Mouse (Mus musculus) heart, adult 2 months (tissue): Measurements from ENCODE around the gene Tgfbr3. TPM values are rescaled to one million over a fixed set of nuclear protein-coding genes. Genes with fewer than 3 reads are reported as not detected.

Experiments
- DNase-seq, 2 experiments: peaks; one replicate each; pipeline ENCODE4 v3.0.0; 2021
- H3K27ac ChIP-seq: fragments of 200-600 bp; 2 replicates; pipeline ENCODE4 v1.8.1; 2022
- H3K27me3 ChIP-seq: fragments of 200-500 bp; 2 replicates; pipeline ENCODE4 v1.6.1; 2012; ENCODE audit warnings: mild to moderate bottlenecking, low read length, inconsistent platforms, mixed read lengths; ENCODE audit not compliant: control insufficient read depth, insufficient read depth
- H3K36me3 ChIP-seq: fragments of 200-500 bp; 2 replicates; pipeline ENCODE4 v1.6.1; 2012; ENCODE audit warnings: low read length, inconsistent platforms; ENCODE audit not compliant: control insufficient read depth, insufficient read depth
- H3K4me1 ChIP-seq: fragments of 200-500 bp; 2 replicates; pipeline ENCODE4 v1.6.1; 2011; ENCODE audit warnings: low read length; ENCODE audit not compliant: control insufficient read depth, insufficient read depth
- H3K4me3 ChIP-seq: fragments of 200-600 bp; 2 replicates; pipeline ENCODE4 v1.8.1; 2022
- H3K79me2 ChIP-seq: fragments of 200-500 bp; replicated peaks from 2 replicates; pipeline ENCODE4 v1.6.1; 2012; ENCODE audit warnings: mild to moderate bottlenecking, inconsistent platforms, low read length, moderate library complexity, mixed read lengths; ENCODE audit not compliant: control insufficient read depth, insufficient read depth
- H3K9ac ChIP-seq: fragments of 200-500 bp; 2 replicates; pipeline ENCODE4 v1.6.1; 2012; ENCODE audit warnings: low read depth, mild to moderate bottlenecking, control low read depth, inconsistent platforms, low read length, mixed read lengths
- CTCF ChIP-seq: fragments of 200-600 bp; IDR thresholded peaks from 2 replicates; pipeline ENCODE4 v1.8.1; 2022; ENCODE audit warnings: antibody characterized with exemption, mild to moderate bottlenecking, moderate library complexity
- EP300 ChIP-seq: fragments of 200-500 bp; IDR thresholded peaks from 2 replicates; pipeline ENCODE4 v1.6.1; 2011; ENCODE audit warnings: low read depth, low read length, control low read depth; ENCODE audit not compliant: insufficient read depth
- POLR2A ChIP-seq: fragments of 200-500 bp; IDR thresholded peaks from 2 replicates; pipeline ENCODE4 v1.6.1; 2011; ENCODE audit warnings: mild to moderate bottlenecking, low read depth, low read length, control low read depth; ENCODE audit not compliant: insufficient read depth
- WGBS: fragments of 180-500 bp; shearing (Covaris S2); methylation state at CpG from one replicate; pipeline ENCODE4 v1.1.7; 2018; 5-methylcytosine and 5-hydroxymethylcytosine counted together
- intact Hi-C: fragments of 180-260 bp; cut with DNase I; formaldehyde crosslinking; loops from one replicate; pipeline ENCODE4 v1.15.1; 2025
- polyA plus RNA-seq: library from polyadenylated mRNA; depleted of rRNA; stranded (reverse); fragments of >200 nt; gene quantifications from 2 replicates; pipeline ENCODE4 v1.2.3, GENCODE M21; 2012
- total RNA-seq, 2 experiments: library from RNA; stranded (reverse); gene quantifications; 2 replicates each; pipeline ENCODE4 v1.2.3; 2021

Tgfbr3 gene
- total and polyA plus RNA-seq, 3 experiments: 27.2 to 47.6 (median 41.2) TPM

DNA sequence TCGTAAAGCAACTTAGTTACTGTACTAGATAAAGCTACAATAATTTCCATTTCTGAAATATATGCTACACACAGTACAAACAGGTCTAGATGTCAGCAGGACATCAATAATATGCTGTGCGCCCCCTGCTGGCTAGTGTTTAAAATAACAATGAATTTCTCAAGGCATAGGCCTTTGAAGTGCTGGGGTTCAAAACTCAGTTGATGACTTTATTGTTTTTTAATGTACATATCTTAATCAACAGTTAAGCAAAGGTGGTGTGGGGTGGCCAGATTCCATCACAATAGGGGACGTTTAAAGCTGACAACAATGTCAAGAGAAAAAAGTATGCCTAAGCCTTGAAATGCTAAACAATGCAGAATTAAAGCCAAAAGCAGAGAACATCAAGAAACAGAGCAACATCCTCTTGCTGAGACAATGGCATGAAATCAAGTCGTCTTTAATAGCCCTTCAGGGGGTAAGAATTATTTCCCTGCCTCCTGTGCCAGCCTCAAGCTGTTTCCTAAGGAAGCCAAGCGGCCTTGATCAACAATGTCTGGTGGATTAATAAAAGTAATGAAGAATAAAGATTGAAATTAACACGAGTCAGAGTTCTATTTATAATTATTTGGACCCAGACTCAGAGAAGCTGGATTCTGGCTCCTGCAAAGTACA, 2.0 kb downstream of the Tgfbr3 start:
- Histone ChIP-seq H3K27me3 (no peaks in the 10 kb centered on the region), H3K27ac (peak overlapping the region; percentile 92), H3K4me3 (peak overlapping the region; percentile 100; the same call in 1 of the 2 replicates), H3K4me1 (peaks cover 21% of the 10 kb centered on the region), H3K36me3 (peaks cover 13% of the 10 kb centered on the region), H3K79me2 (peaks cover 7% of the 10 kb centered on the region), H3K9ac (peak overlapping the region; percentile 46; the same call in 1 of the 2 replicates)
- TF ChIP-seq EP300 (0 out of 2 replicates have a peak, but pooled peaks have one; percentile 14), POLR2A (no peak), CTCF (peak; percentile 88)
- peak; percentile 71 to 79 for DNase-seq
- intact Hi-C loops: loop anchor here (5.0 kb wide), 3 partner anchors 55 to 165 kb away; no protein-coding TSS in a partner anchor
- WGBS: 15% methylated on average over 6 of the region's 6 CpGs

DNA sequence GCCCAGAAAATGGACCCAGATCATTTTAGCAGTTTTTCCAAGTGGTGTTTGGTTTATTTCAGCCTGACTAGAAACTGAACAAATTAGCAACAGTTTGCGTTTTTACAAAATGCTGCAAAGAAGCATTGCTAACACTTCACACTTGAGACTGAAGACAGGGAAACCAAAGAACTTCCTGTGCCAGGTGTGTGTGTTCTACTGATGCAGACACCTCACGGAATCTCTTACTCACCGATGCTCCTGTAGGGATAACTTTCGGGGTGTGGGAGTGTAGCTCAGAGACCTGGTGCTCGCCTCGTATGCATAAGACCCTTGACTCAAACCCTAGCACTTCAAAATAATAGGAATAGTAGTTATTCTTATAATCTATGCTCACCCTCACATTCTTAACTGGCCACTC, 3.9 kb downstream of the Tgfbr3 start:
- H3K4me3 ChIP-seq: no peak overlapping the region

DNA sequence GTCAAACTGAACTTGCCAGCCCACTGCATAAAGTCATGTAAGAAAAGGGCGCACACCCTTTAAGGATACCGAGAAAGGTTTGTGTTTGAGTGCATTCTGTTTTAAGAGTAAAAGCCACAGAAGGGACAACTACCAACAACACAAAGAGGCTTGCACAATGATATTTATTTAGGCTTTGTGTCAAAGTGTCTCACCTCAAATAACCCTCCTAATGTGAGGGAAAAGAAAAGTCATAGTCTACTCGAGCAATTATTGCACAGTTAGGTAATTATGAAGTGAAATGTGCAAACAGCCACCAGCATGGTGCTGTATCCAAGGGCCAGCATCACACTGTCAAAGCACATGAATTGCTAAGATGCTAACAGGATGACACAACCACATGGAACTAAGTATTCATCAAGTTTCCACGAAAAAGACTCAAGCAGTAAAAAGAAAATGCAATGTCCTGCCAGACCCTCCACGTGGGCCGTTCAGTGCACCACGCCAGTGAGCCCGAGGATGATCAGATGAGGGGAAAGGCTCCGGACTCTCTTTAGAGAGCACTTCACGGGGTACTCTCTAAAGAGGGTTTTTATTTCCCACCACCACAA, 5.4 kb downstream of the Tgfbr3 start:
- no peak overlapping the region for H3K9ac ChIP-seq
- peak overlapping the region; percentile 4; the same call in 1 of the 2 replicates for H3K27ac ChIP-seq
- H3K36me3 ChIP-seq: peaks cover 13% of the 10 kb centered on the region
- H3K79me2 ChIP-seq: peaks cover 11% of the 10 kb centered on the region
- peaks cover 26% of the 10 kb centered on the region for H3K4me1 ChIP-seq
- no peak overlapping the region for H3K4me3 ChIP-seq
- intact Hi-C loops: no loop called here
- no peaks in the 10 kb centered on the region for H3K27me3 ChIP-seq
- TF ChIP-seq POLR2A (no peak), EP300 (0 out of 2 replicates have a peak, but pooled peaks have one; percentile 10)
- no peak for DNase-seq
- WGBS: 49% methylated on average over 10 of the region's 10 CpGs

More for the DNA sequence above, 3.9 kb downstream of the Tgfbr3 start:
- peaks cover 23% of the 10 kb centered on the region for H3K4me1 ChIP-seq
- no peaks in the 10 kb centered on the region for H3K27me3 ChIP-seq
- 80% methylated on average over 6 of the region's 6 CpGs for WGBS
- TF ChIP-seq CTCF (no peak), POLR2A (no peak), EP300 (no peak)
- H3K79me2 ChIP-seq: peaks cover 9% of the 10 kb centered on the region
- no peak for DNase-seq
- H3K36me3 ChIP-seq: peaks cover 13% of the 10 kb centered on the region
- no peak overlapping the region for H3K27ac ChIP-seq
- intact Hi-C loops: loop anchor here (5.0 kb wide), 3 partner anchors 53 to 163 kb away; no protein-coding TSS in a partner anchor
- H3K9ac ChIP-seq: no peak overlapping the region

DNA sequence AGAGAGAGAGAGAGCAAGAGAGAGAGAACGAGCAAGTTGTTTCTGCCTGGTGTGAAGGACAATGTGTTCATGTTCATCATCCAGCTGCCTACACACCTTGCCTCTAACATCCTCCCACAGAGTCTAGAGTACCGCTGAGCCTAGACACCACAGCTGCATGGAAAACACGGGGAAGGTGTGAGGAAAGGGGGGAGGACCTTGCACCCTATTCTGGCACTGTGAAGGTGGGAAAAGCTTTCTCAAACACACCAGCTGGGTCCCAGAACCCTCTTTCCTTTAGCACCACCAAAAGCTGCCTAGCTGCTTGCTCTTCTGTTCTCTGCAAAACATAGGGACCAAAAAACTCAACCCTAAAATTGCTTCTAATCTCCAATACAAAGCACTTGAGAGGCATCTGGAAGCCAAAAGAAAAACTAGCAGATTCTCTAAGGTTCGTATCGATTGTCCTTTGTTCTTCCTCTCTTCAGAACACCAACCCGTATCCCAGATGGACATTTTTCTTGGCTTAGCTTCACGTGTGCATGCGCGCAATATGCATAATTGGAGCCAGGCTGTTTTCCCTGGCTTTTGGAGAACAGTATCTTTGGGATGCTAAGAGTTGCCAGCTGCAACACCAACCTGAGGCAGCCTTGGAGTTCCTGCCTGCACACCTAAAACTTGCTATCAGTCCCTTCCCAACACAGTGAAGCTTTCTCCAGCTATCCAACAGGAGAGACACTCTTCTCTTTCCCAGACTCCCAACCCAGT, 6.7 kb downstream of the Tgfbr3 start:
- Histone ChIP-seq H3K79me2 (peaks cover 8% of the 10 kb centered on the region), H3K36me3 (peaks cover 12% of the 10 kb centered on the region), H3K4me1 (peaks cover 25% of the 10 kb centered on the region), H3K9ac (no peak overlapping the region), H3K27me3 (no peaks in the 10 kb centered on the region), H3K27ac (no peak overlapping the region), H3K4me3 (no peak overlapping the region)
- 51% methylated on average over 9 of the region's 9 CpGs for WGBS
- no peak for DNase-seq
- intact Hi-C loops: no loop called here
- TF ChIP-seq CTCF (no peak), POLR2A (no peak), EP300 (no peak)

DNA sequence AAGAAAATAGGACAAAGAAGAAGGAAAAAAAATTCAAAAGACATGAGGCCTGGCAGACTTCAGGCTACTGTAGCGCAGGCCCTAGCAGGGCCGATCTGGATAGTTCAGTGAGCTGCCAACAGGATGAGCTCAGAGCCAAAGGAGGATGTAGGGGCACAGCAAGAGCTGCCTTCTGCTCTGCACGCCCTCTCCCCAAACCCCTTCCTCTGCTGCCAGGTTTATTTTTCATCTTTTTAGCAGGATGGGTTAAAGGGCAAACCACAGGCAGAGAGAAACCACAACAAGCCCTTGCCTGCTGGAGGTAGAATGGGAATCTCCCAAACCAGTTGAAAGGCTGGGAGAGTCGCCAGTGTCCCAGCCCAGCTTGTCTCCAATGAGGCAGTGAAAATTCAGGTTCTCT, 10.2 kb downstream of the Tgfbr3 start:
- Histone ChIP-seq H3K4me3 (no peak overlapping the region), H3K27ac (no peak overlapping the region), H3K27me3 (no peaks in the 10 kb centered on the region), H3K79me2 (peaks cover 8% of the 10 kb centered on the region), H3K9ac (no peak overlapping the region), H3K36me3 (peaks cover 3% of the 10 kb centered on the region), H3K4me1 (peaks cover 29% of the 10 kb centered on the region)
- DNase-seq: no peak
- WGBS: 24% methylated on average over 4 of the region's 4 CpGs
- intact Hi-C loops: no loop called here
- TF ChIP-seq EP300 (no peak), CTCF (no peak), POLR2A (no peak)

DNA sequence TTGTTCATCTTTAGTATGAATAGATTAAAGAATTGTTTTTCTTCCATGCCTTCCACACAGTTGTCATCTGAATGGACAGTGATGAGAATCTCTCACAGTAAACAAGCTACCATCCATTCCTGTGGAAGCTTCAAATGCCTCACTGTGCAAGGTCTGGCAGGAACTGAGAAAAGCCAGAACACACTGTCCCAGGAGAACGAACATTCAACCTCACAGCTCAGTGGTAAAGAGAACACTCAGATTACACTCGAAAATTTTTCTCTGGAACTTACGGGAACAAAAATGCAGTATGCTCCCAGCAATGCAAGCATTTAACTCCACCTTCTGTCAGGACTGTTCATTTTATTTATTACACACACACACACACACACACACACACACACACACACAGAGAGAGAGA, 13.2 kb downstream of the Tgfbr3 start:
- Histone ChIP-seq H3K27me3 (no peaks in the 10 kb centered on the region), H3K27ac (peak overlapping the region; percentile 31; the same call in 1 of the 2 replicates), H3K36me3 (peaks cover 6% of the 10 kb centered on the region), H3K4me3 (no peak overlapping the region), H3K4me1 (peaks cover 24% of the 10 kb centered on the region), H3K79me2 (peaks cover 10% of the 10 kb centered on the region), H3K9ac (no peak overlapping the region)
- no peak for DNase-seq
- intact Hi-C loops: no loop called here
- WGBS: 21% methylated on average over 3 of the region's 3 CpGs
- TF ChIP-seq CTCF (no peak), POLR2A (no peak), EP300 (no peak)
